Mouse (Mus musculus): ENCODE measurements at regions not wholly inside any gene's neighbourhood (a gene's known extent, or its start where the extent isn't known, plus 50 kb on each side); places are given as distances from the start of the nearest gene placed in this dataset.

GRCm38 (mm10) chr7:145087790-145088189 is 120.1 kb downstream of the 1810010D01Rik start:
- no peaks in the 10 kb centered on the region for H3K27me3 ChIP-seq (ENCODE audit: control insufficient read depth in 1 of 2, insufficient read depth in 2 of 2, low read length in 2 of 2)
- no peak overlapping the region for H3K4me3 ChIP-seq (ENCODE audit: control insufficient read depth in 1 of 2, insufficient read depth in 1 of 2, low read depth in 2 of 2, low read length in 2 of 2)
- DNase-seq (ENCODE audit: low read depth, low spot score) = no peak
- TF ChIP-seq MAX (IDR thresholded peaks at IDR 0.05; ENCODE audit: low read length) (no peak), ELF1 (IDR thresholded peaks at IDR 0.05; ENCODE audit: low read depth, low read length) (no peak), SIN3A (IDR thresholded peaks at IDR 0.05; ENCODE audit: low read length) (no peak), ZC3H11A (IDR thresholded peaks at IDR 0.05; ENCODE audit: low read depth, low read length) (no peak), ZMIZ1 (IDR thresholded peaks at IDR 0.05; ENCODE audit: low read depth, low read length) (no peak), CHD2 (IDR thresholded peaks at IDR 0.05; ENCODE audit: low read length) (no peak), MAZ (IDR thresholded peaks at IDR 0.05; ENCODE audit: low read depth, low read length) (no peak), ZKSCAN1 (IDR thresholded peaks at IDR 0.05; ENCODE audit: low read depth, low read length) (no peak), USF2 (IDR thresholded peaks at IDR 0.05; ENCODE audit: borderline replicate concordance in 1 of 2, insufficient read depth in 1 of 2, low read depth in 1 of 2, low read length in 2 of 2) (no peak), CHD1 (IDR thresholded peaks at IDR 0.05; ENCODE audit: low read depth, low read length) (no peak), MYC (IDR thresholded peaks at IDR 0.05; ENCODE audit: low read depth, low read length) (no peak), E2F4 (IDR thresholded peaks at IDR 0.05; ENCODE audit: borderline replicate concordance, low read depth, low read length) (no peak)
- H3K36me3 ChIP-seq (ENCODE audit: control insufficient read depth in 1 of 2, insufficient read depth in 2 of 2, low read length in 2 of 2) = no peaks in the 10 kb centered on the region
- no peak overlapping the region for H3K27ac ChIP-seq (ENCODE audit: control insufficient read depth, low read depth, low read length)
- H3K9me3 ChIP-seq (replicated peaks; ENCODE audit: insufficient read depth, low read length) = no peaks in the 10 kb centered on the region
- no peaks in the 10 kb centered on the region for H3K79me2 ChIP-seq (ENCODE audit: control insufficient read depth, insufficient read depth, low read length, poor library complexity)
- H3K9ac ChIP-seq (ENCODE audit: control insufficient read depth, low read depth, low read length, poor library complexity, severe bottlenecking) = no peak overlapping the region
- no peaks in the 10 kb centered on the region for H3K4me1 ChIP-seq (ENCODE audit: control insufficient read depth in 1 of 2, insufficient read depth in 2 of 2, low read length in 2 of 2)

- H3K4me1 ChIP-seq (ENCODE audit: control insufficient read depth in 1 of 2, insufficient read depth in 2 of 2, low read length in 2 of 2) = no peaks in the 10 kb centered on the region
- DNase-seq (ENCODE audit: low read depth, low spot score) = no peak
- H3K79me2 ChIP-seq (ENCODE audit: control insufficient read depth, insufficient read depth, low read length, poor library complexity) = no peaks in the 10 kb centered on the region
- no peaks in the 10 kb centered on the region for H3K27me3 ChIP-seq (ENCODE audit: control insufficient read depth in 1 of 2, insufficient read depth in 2 of 2, low read length in 2 of 2)
- TF ChIP-seq ZKSCAN1 (IDR thresholded peaks at IDR 0.05; ENCODE audit: low read depth, low read length) = no peak
- no peak for TF ChIP-seq GABPA (IDR thresholded peaks at IDR 0.05; ENCODE audit: low read depth, low read length)
- TF ChIP-seq CTCF (IDR thresholded peaks at IDR 0.05 in 2 of 3, conservative IDR thresholded peaks at IDR 0.05 in 1 of 3; ENCODE audit: control insufficient read depth in 1 of 3, insufficient read depth in 1 of 3, low read depth in 2 of 3, low read length in 3 of 3, poor library complexity in 1 of 3, severe bottlenecking in 1 of 3) = no peak
- no peak for TF ChIP-seq NRF1 (IDR thresholded peaks at IDR 0.05; ENCODE audit: insufficient read depth, low read depth, low read length, poor library complexity, severe bottlenecking)
- TF ChIP-seq ETS1 (IDR thresholded peaks at IDR 0.05; ENCODE audit: low read depth, low read length) = no peak
- TF ChIP-seq KAT2A (conservative IDR thresholded peaks at IDR 0.05; ENCODE audit: low read depth, low read length) = no peak
- no peak for TF ChIP-seq RAD21 (IDR thresholded peaks at IDR 0.05; ENCODE audit: low read depth, low read length)
- no peak for TF ChIP-seq SMC3 (IDR thresholded peaks at IDR 0.05; ENCODE audit: low read depth, low read length)
- no peak for TF ChIP-seq USF2 (IDR thresholded peaks at IDR 0.05; ENCODE audit: borderline replicate concordance in 1 of 2, insufficient read depth in 1 of 2, low read depth in 1 of 2, low read length in 2 of 2)
- no peak for TF ChIP-seq ZC3H11A (IDR thresholded peaks at IDR 0.05; ENCODE audit: low read depth, low read length)
- no peak for TF ChIP-seq POLR2A (IDR thresholded peaks at IDR 0.05; ENCODE audit: control insufficient read depth in 1 of 2, insufficient read depth in 1 of 2, low read depth in 1 of 2, low read length in 2 of 2, poor library complexity in 1 of 2)
- TF ChIP-seq ELF1 (IDR thresholded peaks at IDR 0.05; ENCODE audit: low read depth, low read length) = no peak
- TF ChIP-seq CHD2 (IDR thresholded peaks at IDR 0.05; ENCODE audit: low read length) = no peak
- TF ChIP-seq USF1 (IDR thresholded peaks at IDR 0.05; ENCODE audit: low read depth, low read length) = no peak
- H3K9ac ChIP-seq (ENCODE audit: control insufficient read depth, low read depth, low read length, poor library complexity, severe bottlenecking) = no peak overlapping the region
- H3K36me3 ChIP-seq (ENCODE audit: control insufficient read depth in 1 of 2, insufficient read depth in 2 of 2, low read length in 2 of 2) = no peaks in the 10 kb centered on the region
- no peak overlapping the region for H3K27ac ChIP-seq (ENCODE audit: control insufficient read depth, low read depth, low read length)
- H3K4me3 ChIP-seq (ENCODE audit: control insufficient read depth in 1 of 2, insufficient read depth in 1 of 2, low read depth in 2 of 2, low read length in 2 of 2) = no peak overlapping the region
- no peaks in the 10 kb centered on the region for H3K9me3 ChIP-seq (replicated peaks; ENCODE audit: insufficient read depth, low read length)
These were observed 124.8 kb downstream of the 1810010D01Rik start for GRCm38 (mm10) chr7:145082917-145083752.
